In genomic region chr12:12723724-12724487, GRCm38 (mm10) we compare ENCODE assay signal across 13 mouse cellular contexts.
DNase-seq lines count a peak whose midpoint lies in the region; ATAC-seq and TF ChIP-seq lines count a peak whose summit lies in the region.
"Had no signal": no experiment of that assay in that cellular context is flagged by ENCODE, and none has a peak within 500 bp of the region (broad histone marks: within the 10 kb centered on the region; RNA-seq: fewer than 3 reads in every experiment).

No protein-coding gene starts in this region.

- H3K36me3 ChIP-seq in hindbrain, embryonic 10.5 days: no peaks in the 10 kb centered on the region
- no peaks in the 10 kb centered on the region for H3K36me3 ChIP-seq in midbrain, embryonic 14.5 days (ENCODE audit: control insufficient read depth, insufficient read depth, low read length)
- H3K36me3 ChIP-seq: limb, embryonic 12.5 days had no signal

- ATAC-seq in midbrain, embryonic 14.5 days (ENCODE audit: low FRiP score, low TSS enrichment): peak; percentile 51
- ATAC-seq in cerebellum, adult (ENCODE audit: insufficient number of reproducible peaks, low FRiP score, low TSS enrichment): no peak

- H3K4me1 ChIP-seq in hindbrain, embryonic 10.5 days (replicated peaks): peaks cover 68% of the 10 kb centered on the region
- H3K4me1 ChIP-seq in midbrain, embryonic 14.5 days (ENCODE audit: control insufficient read depth, insufficient read depth, low read length): peaks cover 27% of the 10 kb centered on the region
- no peaks in the 10 kb centered on the region for H3K4me1 ChIP-seq in lung, adult 2 months (ENCODE audit: control insufficient read depth, insufficient read depth, low read length)

- no peak for TF ChIP-seq CTCF in lung, adult 2 months (IDR thresholded peaks at IDR 0.05; ENCODE audit: insufficient read depth, low read length)

- TF ChIP-seq POLR2A in lung, adult 2 months (IDR thresholded peaks at IDR 0.05; ENCODE audit: borderline replicate concordance, extremely low read depth, low read depth, low read length): no peak

- H3K4me2 ChIP-seq in midbrain, embryonic 14.5 days (ENCODE audit: low read length): peak overlapping the region; percentile 45
- H3K4me2 ChIP-seq: limb, embryonic 12.5 days; lung, embryonic 14.5 days had no signal

- WGBS in hindbrain, embryonic 10.5 days: 41% methylated on average over 12 of the region's 12 CpGs
- WGBS in midbrain, embryonic 14.5 days: 17% methylated on average over 12 of the region's 12 CpGs
- 67% methylated on average over 12 of the region's 12 CpGs for WGBS in lung, adult 2 months

- peak overlapping the region; percentile 45; the same call in 1 of the 2 replicates for H3K9ac ChIP-seq in midbrain, embryonic 14.5 days (replicated peaks; ENCODE audit: low read length)
- H3K9ac ChIP-seq: limb, embryonic 12.5 days; lung, embryonic 14.5 days had no signal

- peak; percentile 33 for DNase-seq in brain, adult 2 months (ENCODE audit: low read depth, low spot score)
- peak; percentile 51 for DNase-seq in embryo, embryonic 9.5 days (ENCODE audit: extremely low spot score)
- no peak for DNase-seq in hindbrain, embryonic 10.5 days (ENCODE audit: low spot score)
- DNase-seq in midbrain, embryonic 14.5 days: no peak
- DNase-seq in ovary, postnatal 10 days (ENCODE audit: low spot score): no peak
- no peak for DNase-seq in lung, adult 2 months
- DNase-seq in cerebellum, adult 11-12 months: no peak
- DNase-seq: cerebellum, postnatal 10 days; gastrocnemius, postnatal 25 days; kidney, adult 8-10 months; lung, embryonic 14.5 days had no signal

- peaks cover 25% of the 10 kb centered on the region for H3K27me3 ChIP-seq in hindbrain, embryonic 10.5 days (ENCODE audit: insufficient read depth, poor library complexity, severe bottlenecking)
- H3K27me3 ChIP-seq in midbrain, embryonic 14.5 days (ENCODE audit: control insufficient read depth, insufficient read depth, low read length): no peaks in the 10 kb centered on the region

- H3K9me3 ChIP-seq in hindbrain, embryonic 10.5 days: no peaks in the 10 kb centered on the region
- no peaks in the 10 kb centered on the region for H3K9me3 ChIP-seq in midbrain, embryonic 14.5 days (ENCODE audit: control insufficient read depth, low read length)
- H3K9me3 ChIP-seq: limb, embryonic 12.5 days had no signal

- H3K27ac ChIP-seq in hindbrain, embryonic 10.5 days: peak overlapping the region; percentile 91
- H3K27ac ChIP-seq in midbrain, embryonic 14.5 days (replicated peaks; ENCODE audit: low read depth, low read length): peak overlapping the region; percentile 75
- H3K27ac ChIP-seq: limb, embryonic 12.5 days had no signal

- H3K4me3 ChIP-seq in hindbrain, embryonic 10.5 days: peak overlapping the region; percentile 40
- 0 out of 2 replicates have a peak overlapping the region, but pooled peaks have one; percentile 1 for H3K4me3 ChIP-seq in midbrain, embryonic 14.5 days (replicated peaks; ENCODE audit: low read depth, low read length)
- no peak overlapping the region for H3K4me3 ChIP-seq in lung, adult 2 months (replicated peaks; ENCODE audit: extremely low read depth, low read depth, low read length)
- H3K4me3 ChIP-seq: limb, embryonic 12.5 days had no signal

Comparison
In these comparisons a context has a peak if more than half of its experiments do, and no peak if none do; other contexts are left out.
1. DNase-seq: peak in brain, adult 2 months (single experiment) and embryo, embryonic 9.5 days (single experiment); none in hindbrain, embryonic 10.5 days (single experiment), midbrain, embryonic 14.5 days (single experiment), ovary, postnatal 10 days (single experiment), lung, adult 2 months (single experiment) and cerebellum, adult 11-12 months (single experiment).